Mouse (Mus musculus): ENCODE results near the gene Apoc1. TPM values are rescaled to one million over a fixed set of nuclear protein-coding genes. Genes with fewer than 3 reads are reported as not detected.

Apoc1 gene
- total and polyA plus RNA-seq, 3 experiments = not detected

GRCm38 (mm10) chr7:19700299-19701068 is 8.0 kb upstream of the Apoc1 start:
- dilution Hi-C loops (cut with MboI; ENCODE audit: extremely low pct_ligation_motif_present, extremely low pct_unique_long_range_greater_than_20kb, low sequenced_read_pairs) (no loop called here), in situ Hi-C loops (cut with MboI; ENCODE audit: low pct_ligation_motif_present, low pct_unique_long_range_greater_than_20kb, low sequenced_read_pairs) (no loop called here)
- no peak overlapping the region for H3K9ac ChIP-seq (ENCODE audit: insufficient read depth, low read depth)
- no peak overlapping the region for H3K4me3 ChIP-seq (replicated peaks in 1 of 3; ENCODE audit: low read depth in 2 of 3, low read length in 2 of 3, poor library complexity in 1 of 3)
- H3K4me1 ChIP-seq (ENCODE audit: control insufficient read depth in 1 of 2, insufficient read depth in 2 of 2) = peaks cover 6 to 35% of the 10 kb centered on the region in 2 experiments; a peak in 3 of 4 replicates
- TF ChIP-seq HCFC1 (IDR thresholded peaks at IDR 0.05; ENCODE audit: low read depth, low read length) (no peak), NELFE (IDR thresholded peaks at IDR 0.05; ENCODE audit: low read depth, low read length) (no peak), BHLHE40 (IDR thresholded peaks at IDR 0.05; ENCODE audit: low read depth, low read length) (peak; percentile 27; the same call in 1 of the 2 replicates), MYC (IDR thresholded peaks at IDR 0.05; ENCODE audit: low read depth, low read length) (no peak), USF1 (IDR thresholded peaks at IDR 0.05; ENCODE audit: low read depth, low read length) (no peak), E2F4 (IDR thresholded peaks at IDR 0.05; ENCODE audit: insufficient replicate concordance, low read depth, low read length) (no peak), POLR2A (IDR thresholded peaks at IDR 0.05; ENCODE audit: low read depth, low read length) (peak; percentile 32; the same call in 1 of the 2 replicates)
- no peak overlapping the region for H3K4me2 ChIP-seq (ENCODE audit: insufficient read depth, low read depth, poor library complexity, severe bottlenecking)
- no peak for DNase-seq (ENCODE audit: extremely low read depth)
- H3K27ac ChIP-seq (ENCODE audit: insufficient read depth, low read depth) = peak overlapping the region; percentile 12; the same call in 1 of the 2 replicates
- peaks cover 5% of the 10 kb centered on the region for H3K9me3 ChIP-seq (replicated peaks; ENCODE audit: low read length)
- no peaks in the 10 kb centered on the region for H3K27me3 ChIP-seq (replicated peaks)
- no peaks in the 10 kb centered on the region for H3K79me2 ChIP-seq (replicated peaks; ENCODE audit: control insufficient read depth, extremely low read depth, insufficient read depth, poor library complexity, severe bottlenecking)
- H3K36me3 ChIP-seq (replicated peaks in 1 of 2; ENCODE audit: control insufficient read depth in 1 of 2, insufficient read depth in 1 of 2, low read length in 1 of 2) = peaks cover 53 to 86% of the 10 kb centered on the region in 2 experiments

- Histone ChIP-seq H3K4me1 (ENCODE audit: control insufficient read depth in 1 of 2, insufficient read depth in 2 of 2) (peaks cover 6 to 35% of the 10 kb centered on the region in 2 experiments; a peak in 3 of 4 replicates), H3K9ac (ENCODE audit: insufficient read depth, low read depth) (no peak overlapping the region), H3K4me2 (ENCODE audit: insufficient read depth, low read depth, poor library complexity, severe bottlenecking) (no peak overlapping the region), H3K79me2 (replicated peaks; ENCODE audit: control insufficient read depth, extremely low read depth, insufficient read depth, poor library complexity, severe bottlenecking) (no peaks in the 10 kb centered on the region), H3K4me3 (replicated peaks in 1 of 3; ENCODE audit: low read depth in 2 of 3, low read length in 2 of 3, poor library complexity in 1 of 3) (no peak overlapping the region), H3K36me3 (replicated peaks in 1 of 2; ENCODE audit: control insufficient read depth in 1 of 2, insufficient read depth in 1 of 2, low read length in 1 of 2) (peaks cover 49 to 79% of the 10 kb centered on the region in 2 experiments), H3K27ac (ENCODE audit: insufficient read depth, low read depth) (no peak overlapping the region), H3K27me3 (replicated peaks) (no peaks in the 10 kb centered on the region), H3K9me3 (replicated peaks; ENCODE audit: low read length) (peaks cover 5% of the 10 kb centered on the region)
- peak; percentile 52 for TF ChIP-seq ZNF384 (IDR thresholded peaks at IDR 0.05; ENCODE audit: low read depth, low read length)
- TF ChIP-seq TBP (conservative IDR thresholded peaks at IDR 0.05; ENCODE audit: low read depth, low read length) = no peak
- TF ChIP-seq RAD21 (IDR thresholded peaks at IDR 0.05; ENCODE audit: low read depth, low read length) = no peak
- dilution Hi-C loops (cut with MboI; ENCODE audit: extremely low pct_ligation_motif_present, extremely low pct_unique_long_range_greater_than_20kb, low sequenced_read_pairs) = no loop called here
- in situ Hi-C loops (cut with MboI; ENCODE audit: low pct_ligation_motif_present, low pct_unique_long_range_greater_than_20kb, low sequenced_read_pairs) = no loop called here
- DNase-seq (ENCODE audit: extremely low read depth) = no peak
These were observed 7.3 kb upstream of the Apoc1 start for GRCm38 (mm10) chr7:19699827-19700148.

- Histone ChIP-seq H3K4me2 (ENCODE audit: insufficient read depth, low read depth, poor library complexity, severe bottlenecking) (no peak within 1 kb of the TSS), H3K27ac (ENCODE audit: insufficient read depth, low read depth) (no peak within 1 kb of the TSS), H3K9me3 (replicated peaks; ENCODE audit: low read length) (peaks cover 5% of the 10 kb centered on the region), H3K4me3 (replicated peaks in 1 of 3; ENCODE audit: low read depth in 2 of 3, low read length in 2 of 3, poor library complexity in 1 of 3) (no peak within 1 kb of the TSS), H3K36me3 (replicated peaks in 1 of 2; ENCODE audit: control insufficient read depth in 1 of 2, insufficient read depth in 1 of 2, low read length in 1 of 2) (peaks cover 49 to 73% of the 10 kb centered on the region in 2 experiments), H3K79me2 (replicated peaks; ENCODE audit: control insufficient read depth, extremely low read depth, insufficient read depth, poor library complexity, severe bottlenecking) (no peaks in the 10 kb centered on the region), H3K4me1 (ENCODE audit: control insufficient read depth in 1 of 2, insufficient read depth in 2 of 2) (peaks cover 6 to 35% of the 10 kb centered on the region in 2 experiments; a peak in 3 of 4 replicates), H3K9ac (ENCODE audit: insufficient read depth, low read depth) (no peak within 1 kb of the TSS), H3K27me3 (replicated peaks) (no peaks in the 10 kb centered on the region)
- dilution Hi-C loops (cut with MboI; ENCODE audit: extremely low pct_ligation_motif_present, extremely low pct_unique_long_range_greater_than_20kb, low sequenced_read_pairs) (no loop called here), in situ Hi-C loops (cut with MboI; ENCODE audit: low pct_ligation_motif_present, low pct_unique_long_range_greater_than_20kb, low sequenced_read_pairs) (no loop called here)
- no peak for DNase-seq (ENCODE audit: extremely low read depth)
- TF ChIP-seq RAD21 (IDR thresholded peaks at IDR 0.05; ENCODE audit: low read depth, low read length) (no peak), CTCF (conservative IDR thresholded peaks at IDR 0.05 in 1 of 2, IDR thresholded peaks at IDR 0.05 in 1 of 2; ENCODE audit: low read depth in 2 of 2, low read length in 2 of 2) (peak in 1 of 2 experiments; percentile 0; a peak in 1 of 4 replicates)
These were observed 6.7 kb upstream of the Apoc1 start, which contains the start of gene Apoe for GRCm38 (mm10) chr7:19698907-19699826. Gene Apoe, minus strand, starts transcription at chr7:19699188.

Data from CH12.LX (cell line).